ENCODE assay signal across 10 mouse cellular contexts in genomic region chr19:29641510-29641909, GRCm38 (mm10). TPM values are rescaled to one million over a fixed set of nuclear protein-coding genes. Genes with fewer than 3 reads are reported as not detected.
A peak's percentile ranks its signal among the peaks of the same experiment; 100 is the strongest.
DNase-seq lines count a peak whose midpoint lies in the region; ATAC-seq lines count a peak whose summit lies in the region.
"Had no signal": no experiment of that assay in that cellular context is flagged by ENCODE, and none has a peak within 500 bp of the region (broad histone marks: within the 10 kb centered on the region; RNA-seq: fewer than 3 reads in every experiment).

No protein-coding gene starts in this region.

- no peak for DNase-seq in forebrain, embryonic 10.5 days (ENCODE audit: extremely low spot score, low spot score)
- DNase-seq in kidney, adult 11 months, result no peak
- DNase-seq in limb, embryonic 11.5 days (ENCODE audit: low spot score), result no peak
- DNase-seq in layer of hippocampus, postnatal 36 days, result no peak
- DNase-seq: lung, postnatal 14 days had no signal

- H3K27me3 ChIP-seq in forebrain, embryonic 10.5 days (ENCODE audit: poor library complexity, severe bottlenecking), result no peaks in the 10 kb centered on the region
- H3K27me3 ChIP-seq in forebrain, embryonic 13.5 days, result no peaks in the 10 kb centered on the region
- no peaks in the 10 kb centered on the region for H3K27me3 ChIP-seq in kidney, embryonic 14.5 days (ENCODE audit: control insufficient read depth, insufficient read depth, low read length)
- H3K27me3 ChIP-seq in limb, embryonic 11.5 days (ENCODE audit: control insufficient read depth, insufficient read depth, low read length), result no peaks in the 10 kb centered on the region

- no peaks in the 10 kb centered on the region for H3K9me3 ChIP-seq in forebrain, embryonic 10.5 days
- H3K9me3 ChIP-seq in forebrain, embryonic 13.5 days (replicated peaks), result peaks cover 4% of the 10 kb centered on the region; the same call in 1 of the 2 replicates
- H3K9me3 ChIP-seq in kidney, embryonic 14.5 days (ENCODE audit: control insufficient read depth, low read length), result 0 out of 2 replicates have a peak, but pooled peaks cover 2% of the 10 kb centered on the region
- no peaks in the 10 kb centered on the region for H3K9me3 ChIP-seq in limb, embryonic 11.5 days (ENCODE audit: control insufficient read depth, low read length)

- peak overlapping the region; percentile 69 for H3K27ac ChIP-seq in forebrain, embryonic 10.5 days
- H3K27ac ChIP-seq in forebrain, embryonic 13.5 days, result no peak overlapping the region
- H3K27ac ChIP-seq in kidney, embryonic 14.5 days (ENCODE audit: low read depth, low read length), result peak overlapping the region; percentile 47; the same call in 1 of the 2 replicates
- peak overlapping the region; percentile 47 for H3K27ac ChIP-seq in brown adipose tissue, adult 24 weeks (replicated peaks; ENCODE audit: low read depth, low read length)
- peak overlapping the region; percentile 70; the same call in 1 of the 2 replicates for H3K27ac ChIP-seq in limb, embryonic 11.5 days (replicated peaks; ENCODE audit: low read depth, low read length)

- no peak overlapping the region for H3K4me2 ChIP-seq in forebrain, embryonic 13.5 days
- H3K4me2 ChIP-seq in kidney, embryonic 14.5 days (replicated peaks; ENCODE audit: low read depth, low read length), result peak overlapping the region; percentile 21; the same call in 1 of the 2 replicates
- peak overlapping the region; percentile 28; the same call in 1 of the 2 replicates for H3K4me2 ChIP-seq in limb, embryonic 11.5 days (ENCODE audit: low read depth, severe bottlenecking)

- no peak for ATAC-seq in forebrain, embryonic 13.5 days
- ATAC-seq in kidney, embryonic 14.5 days (ENCODE audit: low FRiP score, low TSS enrichment), result peak; percentile 28; the same call in 1 of the 2 replicates
- ATAC-seq in limb, embryonic 11.5 days (ENCODE audit: insufficient number of reproducible peaks, low FRiP score, low TSS enrichment, low read depth), result no peak
- ATAC-seq in erythroid progenitor cell, adult 5-6 weeks (replicated peaks; ENCODE audit: low FRiP score, poor library complexity, severe bottlenecking), result no peak

- H3K9ac ChIP-seq in forebrain, embryonic 13.5 days, result no peak overlapping the region
- H3K9ac ChIP-seq in kidney, embryonic 14.5 days (ENCODE audit: low read depth, low read length), result no peak overlapping the region; the same call in 1 of the 2 replicates
- peak overlapping the region; percentile 22; the same call in 1 of the 2 replicates for H3K9ac ChIP-seq in limb, embryonic 11.5 days (ENCODE audit: low read length)

- peaks cover 22% of the 10 kb centered on the region for H3K4me1 ChIP-seq in forebrain, embryonic 10.5 days
- no peaks in the 10 kb centered on the region for H3K4me1 ChIP-seq in forebrain, embryonic 13.5 days
- H3K4me1 ChIP-seq in kidney, embryonic 14.5 days (ENCODE audit: control insufficient read depth, insufficient read depth, low read length), result peaks cover 16% of the 10 kb centered on the region
- H3K4me1 ChIP-seq in brown adipose tissue, adult 24 weeks (ENCODE audit: control insufficient read depth, insufficient read depth, insufficient read length, low read length), result no peaks in the 10 kb centered on the region; the same call in 1 of the 2 replicates
- H3K4me1 ChIP-seq in limb, embryonic 11.5 days (ENCODE audit: control insufficient read depth, insufficient read depth, low read length), result peaks cover 17% of the 10 kb centered on the region

- H3K4me3 ChIP-seq in forebrain, embryonic 10.5 days, result no peak overlapping the region
- no peak overlapping the region for H3K4me3 ChIP-seq in forebrain, embryonic 13.5 days
- H3K4me3 ChIP-seq in kidney, embryonic 14.5 days (ENCODE audit: low read length), result no peak overlapping the region
- peak overlapping the region; percentile 22; the same call in 1 of the 2 replicates for H3K4me3 ChIP-seq in brown adipose tissue, adult 24 weeks (ENCODE audit: insufficient read depth, low read depth, low read length)
- no peak overlapping the region for H3K4me3 ChIP-seq in limb, embryonic 11.5 days (ENCODE audit: low read depth, low read length)

- H3K36me3 ChIP-seq in forebrain, embryonic 10.5 days (replicated peaks), result peaks cover 41% of the 10 kb centered on the region
- 0 out of 2 replicates have a peak, but pooled peaks cover 4% of the 10 kb centered on the region for H3K36me3 ChIP-seq in forebrain, embryonic 13.5 days (ENCODE audit: poor library complexity, severe bottlenecking)
- H3K36me3 ChIP-seq in kidney, embryonic 14.5 days (ENCODE audit: control insufficient read depth, insufficient read depth, low read length), result peaks cover 16% of the 10 kb centered on the region
- peaks cover 7% of the 10 kb centered on the region; the same call in 1 of the 2 replicates for H3K36me3 ChIP-seq in limb, embryonic 11.5 days (ENCODE audit: control insufficient read depth, insufficient read depth, low read length)

- 33% methylated on average over 5 of the region's 5 CpGs for WGBS in forebrain, embryonic 10.5 days
- 37% methylated on average over 5 of the region's 5 CpGs for WGBS in forebrain, embryonic 13.5 days
- 53% methylated on average over 5 of the region's 5 CpGs for WGBS in kidney, embryonic 14.5 days
- WGBS in limb, embryonic 11.5 days, result 39% methylated on average over 5 of the region's 5 CpGs

RNA-seq across cellular contexts. Expression of gene Ermp1, which starts 6.7 kb away (rescaled TPM):
- 17.1 and 17.6 TPM in 2 replicates for polyA plus RNA-seq in forebrain, embryonic 10.5 days (2016; fragmentation: Nextera tagmentation; extraction: Ambion mirVana)
- 6.1 and 6.3 TPM in 2 replicates for polyA plus RNA-seq in forebrain, embryonic 13.5 days (2015; fragmentation: Nextera tagmentation; extraction: Ambion mirVana)
- 10.7 and 21.0 TPM in 2 replicates for polyA plus RNA-seq in kidney, embryonic 14.5 days (2014; fragmentation: Nextera tagmentation; extraction: Ambion mirVana)
- 38.6 and 40.5 TPM in 2 replicates for polyA plus RNA-seq in brown adipose tissue, adult 24 weeks (2012; ENCODE audit: insufficient read depth, insufficient read length, missing spikeins)
- polyA plus RNA-seq in limb, embryonic 11.5 days (2014; fragmentation: Nextera tagmentation; extraction: Ambion mirVana), result 11.7 and 16.8 TPM in 2 replicates
- 10 to 100 TPM; 53.5 to 61.2 TPM for total RNA-seq in layer of hippocampus, postnatal 36 days (2021)
- total RNA-seq in erythroid progenitor cell, adult 5-6 weeks (2015; ENCODE audit: low replicate concordance), result 15.5 and 25.6 TPM in 2 replicates
- total RNA-seq in erythroid progenitor cell, adult 5-6 weeks (2017; ENCODE audit: low replicate concordance), result 21.3 and 27.7 TPM in 2 replicates

RNA-seq across cellular contexts. Expression of gene Mlana, which starts 56.1 kb away (rescaled TPM):
- 0.21 and 0.22 TPM in 2 replicates for polyA plus RNA-seq in forebrain, embryonic 10.5 days (2016; fragmentation: Nextera tagmentation; extraction: Ambion mirVana)
- not detected in 2 replicates for polyA plus RNA-seq in forebrain, embryonic 13.5 days (2015; fragmentation: Nextera tagmentation; extraction: Ambion mirVana)
- polyA plus RNA-seq in kidney, embryonic 14.5 days (2014; fragmentation: Nextera tagmentation; extraction: Ambion mirVana), result not detected in 2 replicates
- not detected in 2 replicates for polyA plus RNA-seq in brown adipose tissue, adult 24 weeks (2012; ENCODE audit: insufficient read depth, insufficient read length, missing spikeins)
- polyA plus RNA-seq in limb, embryonic 11.5 days (2014; fragmentation: Nextera tagmentation; extraction: Ambion mirVana), result 0.35 TPM in 1 of 2 replicates, not detected in the other
- total RNA-seq in layer of hippocampus, postnatal 36 days (2021), result under 1 TPM in 1 of 2 experiments, not detected in 1; 0.40 TPM
- not detected in 2 replicates for total RNA-seq in erythroid progenitor cell, adult 5-6 weeks (2015; ENCODE audit: low replicate concordance)
- total RNA-seq in erythroid progenitor cell, adult 5-6 weeks (2017; ENCODE audit: low replicate concordance), result not detected in 2 replicates
- total RNA-seq: adrenal gland, adult 2 months had no signal
- polyA plus RNA-seq: adrenal gland, adult 2 months had no signal
